Mouse (Mus musculus) brain, embryonic 14.5 days (tissue): ENCODE measurements around the gene Mertk.

Experiments
- CTCF ChIP-seq: fragments of 200-500 bp; IDR thresholded peaks from 2 replicates; pipeline ENCODE4 v1.5.1; 2012; ENCODE audit warnings: inconsistent platforms, mild to moderate bottlenecking, moderate library complexity, borderline replicate concordance; ENCODE audit not compliant: insufficient read depth, insufficient read length; ENCODE audit errors: extremely low read depth
- POLR2A ChIP-seq: fragments of 200-500 bp; IDR thresholded peaks from 2 replicates; pipeline ENCODE4 v1.6.1; 2012; ENCODE audit warnings: mild to moderate bottlenecking, inconsistent platforms, borderline replicate concordance; ENCODE audit not compliant: poor library complexity, insufficient read depth, insufficient read length, severe bottlenecking; ENCODE audit errors: extremely low read depth

DNA sequence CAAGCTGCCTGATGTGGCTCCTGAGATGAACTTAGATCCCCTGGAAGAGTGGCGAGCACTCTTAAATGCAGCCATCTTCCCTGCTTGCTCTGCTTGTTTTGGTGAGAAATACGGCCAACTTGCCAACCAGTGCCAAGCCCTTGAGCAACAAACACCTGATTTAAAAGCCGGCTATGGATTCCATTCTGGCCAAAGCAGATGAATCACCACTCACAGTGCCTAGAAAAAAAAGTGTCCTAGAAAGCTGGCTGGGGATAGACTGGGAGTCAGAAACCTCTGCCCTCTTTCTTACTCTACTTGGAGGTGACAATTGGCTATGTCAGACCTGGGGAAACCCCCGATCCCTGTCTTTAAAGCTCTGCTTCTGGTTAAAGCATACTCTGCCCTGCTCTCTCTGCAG lies 39.0 kb downstream of the Mertk start:
- TF ChIP-seq CTCF, result no peak
- TF ChIP-seq POLR2A, result no peak
